Comparison of ENCODE assay signal across 17 mouse cellular contexts in genomic region chr9:67533260-67533659, GRCm38 (mm10).
"Had no signal": no experiment of that assay in that cellular context is flagged by ENCODE, and none has a peak within 500 bp of the region (broad histone marks: within the 10 kb centered on the region; RNA-seq: fewer than 3 reads in every experiment).

No protein-coding gene starts in this region.

- H3K9me3 ChIP-seq: intestine, embryonic 15.5 days; limb, embryonic 12.5 days; liver, embryonic 13.5 days; lung, embryonic 15.5 days; megakaryocyte, embryonic 14.5 days had no signal

- H3K27me3 ChIP-seq: intestine, embryonic 15.5 days; limb, embryonic 12.5 days; liver, embryonic 13.5 days; lung, embryonic 15.5 days; megakaryocyte, embryonic 14.5 days had no signal

- H3K4me2 ChIP-seq: intestine, embryonic 15.5 days; limb, embryonic 12.5 days; liver, embryonic 13.5 days; lung, embryonic 15.5 days; midbrain, embryonic 11.5 days had no signal

- ATAC-seq: intestine, embryonic 15.5 days; liver, postnatal 0 days; midbrain, embryonic 16.5 days had no signal

- H3K9ac ChIP-seq: intestine, embryonic 15.5 days; limb, embryonic 12.5 days; liver, embryonic 13.5 days; liver, postnatal 0 days; lung, embryonic 15.5 days had no signal

- DNase-seq: liver; liver, embryonic 13.5 days; liver, postnatal 0 days; lung, postnatal 14 days; retina, postnatal 1 day; right cerebral cortex, postnatal 4 days; spleen, adult 18-20 months; thymus, adult 18-20 months; thymus, postnatal 36 days had no signal

- H3K4me1 ChIP-seq: liver, embryonic 13.5 days; megakaryocyte, embryonic 14.5 days had no signal

- H3K4me3 ChIP-seq: intestine, embryonic 15.5 days; layer of hippocampus, adult 2 months; limb, embryonic 12.5 days; liver, embryonic 13.5 days; lung, embryonic 15.5 days; megakaryocyte, embryonic 14.5 days had no signal

- H3K27ac ChIP-seq: intestine, embryonic 15.5 days; layer of hippocampus, adult 2 months; limb, embryonic 12.5 days; liver, embryonic 13.5 days; lung, embryonic 15.5 days; macrophage had no signal

- H3K36me3 ChIP-seq: intestine, embryonic 15.5 days; limb, embryonic 12.5 days; liver, embryonic 13.5 days; lung, embryonic 15.5 days had no signal
